Mouse (Mus musculus): ENCODE results near the gene Ascc3. TPM values are rescaled to one million over a fixed set of nuclear protein-coding genes. Genes with fewer than 3 reads are reported as not detected.

Ascc3 gene
- total RNA-seq, 2 experiments from 2014 or later: 26.4 to 26.6 TPM

GRCm38 (mm10) chr10:50690324-50690723, 97.9 kb downstream of the Ascc3 start:
- no peak for TF ChIP-seq CTCF (conservative IDR thresholded peaks at IDR 0.05)
- no peak overlapping the region for H3K27ac ChIP-seq
- H3K4me3 ChIP-seq: no peak overlapping the region
- no peak for DNase-seq (ENCODE audit: low spot score in 2 of 2)

- DNase-seq (ENCODE audit: low spot score in 2 of 2): no peak
- peak; percentile 84 for TF ChIP-seq CTCF (conservative IDR thresholded peaks at IDR 0.05)
- H3K4me3 ChIP-seq: no peak overlapping the region
- no peak overlapping the region for H3K27ac ChIP-seq
Observed at GRCm38 (mm10) chr10:50698836-50699433, 106.5 kb downstream of the Ascc3 start.

- TF ChIP-seq CTCF (conservative IDR thresholded peaks at IDR 0.05): no peak
- H3K27ac ChIP-seq: no peak overlapping the region
- no peak for DNase-seq (ENCODE audit: low spot score in 2 of 2)
- no peak overlapping the region for H3K4me3 ChIP-seq
Observed at GRCm38 (mm10) chr10:50701736-50702135, 109.3 kb downstream of the Ascc3 start.

- TF ChIP-seq CTCF (conservative IDR thresholded peaks at IDR 0.05): no peak
- DNase-seq (ENCODE audit: low spot score in 2 of 2): no peak
- Histone ChIP-seq H3K27ac (no peak overlapping the region), H3K4me3 (no peak overlapping the region)
Observed at GRCm38 (mm10) chr10:50702361-50702760, 109.9 kb downstream of the Ascc3 start.

- H3K4me3 ChIP-seq: no peak overlapping the region
- peak; percentile 34 to 54 for DNase-seq (ENCODE audit: low spot score in 2 of 2)
- H3K27ac ChIP-seq: no peak overlapping the region
- peak; percentile 91 for TF ChIP-seq CTCF (conservative IDR thresholded peaks at IDR 0.05)
Observed at GRCm38 (mm10) chr10:50704202-50704601, 111.7 kb downstream of the Ascc3 start.

- TF ChIP-seq CTCF (conservative IDR thresholded peaks at IDR 0.05): no peak
- no peak overlapping the region for H3K4me3 ChIP-seq
- DNase-seq (ENCODE audit: low spot score in 2 of 2): no peak
Observed at GRCm38 (mm10) chr10:50704898-50705297, 112.4 kb downstream of the Ascc3 start.

GRCm38 (mm10) chr10:50711286-50711685, 118.8 kb downstream of the Ascc3 start:
- no peak for TF ChIP-seq CTCF (conservative IDR thresholded peaks at IDR 0.05)
- no peak overlapping the region for H3K27ac ChIP-seq
- DNase-seq (ENCODE audit: low spot score in 2 of 2): no peak

More at GRCm38 (mm10) chr10:50704898-50705297, 112.4 kb downstream of the Ascc3 start:
- no peak overlapping the region for H3K27ac ChIP-seq

GRCm38 (mm10) chr10:50711765-50712164, 119.3 kb downstream of the Ascc3 start:
- TF ChIP-seq CTCF (conservative IDR thresholded peaks at IDR 0.05): no peak
- DNase-seq (ENCODE audit: low spot score in 2 of 2): peak in 1 of 2 experiments; percentile 17
- H3K27ac ChIP-seq: no peak overlapping the region
- H3K4me3 ChIP-seq: no peak overlapping the region

More at GRCm38 (mm10) chr10:50711286-50711685, 118.8 kb downstream of the Ascc3 start:
- no peak overlapping the region for H3K4me3 ChIP-seq

- DNase-seq (ENCODE audit: low spot score in 2 of 2): no peak
- Histone ChIP-seq H3K4me3 (no peak overlapping the region), H3K27ac (no peak overlapping the region)
- no peak for TF ChIP-seq CTCF (conservative IDR thresholded peaks at IDR 0.05)
Observed at GRCm38 (mm10) chr10:50733459-50733858, 141.0 kb downstream of the Ascc3 start.

GRCm38 (mm10) chr10:50762069-50762468, 169.6 kb downstream of the Ascc3 start:
- no peak for DNase-seq (ENCODE audit: low spot score in 2 of 2)
- no peak for TF ChIP-seq CTCF (conservative IDR thresholded peaks at IDR 0.05)
- Histone ChIP-seq H3K27ac (no peak overlapping the region), H3K4me3 (no peak overlapping the region)

GRCm38 (mm10) chr10:50762984-50763383, 170.5 kb downstream of the Ascc3 start:
- Histone ChIP-seq H3K4me3 (no peak overlapping the region), H3K27ac (peak overlapping the region; percentile 49; the same call in 1 of the 2 replicates)
- no peak for TF ChIP-seq CTCF (conservative IDR thresholded peaks at IDR 0.05)
- DNase-seq (ENCODE audit: low spot score in 2 of 2): no peak

- DNase-seq (ENCODE audit: low spot score in 2 of 2): no peak
- no peak overlapping the region for H3K27ac ChIP-seq
- H3K4me3 ChIP-seq: no peak overlapping the region
- TF ChIP-seq CTCF (conservative IDR thresholded peaks at IDR 0.05): no peak
Observed at GRCm38 (mm10) chr10:50763457-50764310, 171.2 kb downstream of the Ascc3 start.

GRCm38 (mm10) chr10:50772811-50773210, 180.3 kb downstream of the Ascc3 start:
- no peak for DNase-seq (ENCODE audit: low spot score in 2 of 2)
- Histone ChIP-seq H3K4me3 (no peak overlapping the region), H3K27ac (no peak overlapping the region)
- no peak for TF ChIP-seq CTCF (conservative IDR thresholded peaks at IDR 0.05)
